Mouse (Mus musculus) heart, embryonic 11.5 days (tissue): Measurements from ENCODE around the gene Brap. TPM values are rescaled to one million over a fixed set of nuclear protein-coding genes. Genes with fewer than 3 reads are reported as not detected.

Experiments used
- ATAC-seq: fragments of 200-750 bp; cut with Nextera tagmentation; replicated peaks from 2 replicates; pipeline ENCODE4 v1.8.0; 2017; ENCODE audit warnings: moderate library complexity; ENCODE audit not compliant: insufficient number of reproducible peaks, low FRiP score, low TSS enrichment
- H3K27ac ChIP-seq: fragments of 300-500 bp; sonication (generic); 2 replicates; pipeline ENCODE4 v1.5.1; 2014; ENCODE audit warnings: mild to moderate bottlenecking, low read depth, low read length
- H3K27me3 ChIP-seq: fragments of 300-500 bp; sonication (generic); 2 replicates; pipeline ENCODE4 v1.6.1; 2014; ENCODE audit warnings: mild to moderate bottlenecking, low read length, mixed read lengths; ENCODE audit not compliant: control insufficient read depth, insufficient read depth
- H3K36me3 ChIP-seq: fragments of 300-500 bp; sonication (generic); 2 replicates; pipeline ENCODE4 v1.6.1; 2014; ENCODE audit warnings: mild to moderate bottlenecking, low read length, moderate library complexity, mixed read lengths; ENCODE audit not compliant: control insufficient read depth, insufficient read depth
- H3K4me1 ChIP-seq: fragments of 300-500 bp; sonication (generic); 2 replicates; pipeline ENCODE4 v1.6.1; 2014; ENCODE audit warnings: low read length; ENCODE audit not compliant: control insufficient read depth, insufficient read depth
- H3K4me2 ChIP-seq: fragments of 300-500 bp; sonication (generic); 2 replicates; pipeline ENCODE4 v1.6.1; 2014; ENCODE audit warnings: mild to moderate bottlenecking, moderate library complexity
- H3K4me3 ChIP-seq: fragments of 300-500 bp; sonication (generic); 2 replicates; pipeline ENCODE4 v1.5.1; 2014; ENCODE audit warnings: low read depth, low read length
- H3K9ac ChIP-seq: fragments of 300-500 bp; sonication (generic); 2 replicates; pipeline ENCODE4 v1.6.1; 2014; ENCODE audit warnings: mild to moderate bottlenecking, low read depth, low read length, moderate library complexity
- H3K9me3 ChIP-seq: fragments of 300-500 bp; sonication (generic); replicated peaks from 2 replicates; pipeline ENCODE4 v1.6.1; 2016; ENCODE audit warnings: low read length; ENCODE audit not compliant: control insufficient read depth
- WGBS: fragments of 180-500 bp; shearing (Covaris S2); extraction: QIAGEN DNeasy Blood & Tissue Kit; methylation state at CpG from one replicate; pipeline ENCODE4 v1.1.7; 2014; ENCODE audit not compliant: insufficient replicate concordance; 5-methylcytosine and 5-hydroxymethylcytosine counted together
- polyA plus RNA-seq: library from polyadenylated mRNA; unstranded; fragments of >200 nt; fragmentation: Nextera tagmentation; extraction: Ambion mirVana; gene quantifications from 2 replicates; pipeline ENCODE4 v1.2.1, GENCODE M21; 2014

Brap gene
- polyA plus RNA-seq, 1 experiment from 2014 or later, result 23.9 TPM

DNA sequence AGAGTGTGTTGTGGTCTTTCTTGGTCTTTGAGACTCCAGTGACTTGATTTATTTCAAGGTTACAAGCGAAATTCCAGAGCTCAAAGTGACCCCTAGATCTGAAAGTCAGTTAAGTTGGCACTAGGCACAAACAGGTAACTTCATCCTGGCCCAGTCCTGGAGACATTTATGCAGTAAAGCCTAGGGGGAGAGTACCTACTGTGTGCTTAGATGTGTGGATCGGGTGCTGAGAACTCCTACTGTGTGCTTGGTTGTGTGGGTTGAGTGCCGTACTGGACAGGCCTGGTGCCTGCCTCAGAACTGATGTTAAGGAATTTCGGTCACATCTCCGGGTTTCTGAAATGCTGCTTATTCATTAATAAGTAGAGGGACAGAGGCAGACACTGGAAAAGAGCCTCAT, 1.1 kb downstream of the Brap start:
- WGBS, result 85% methylated on average over 5 of the region's 5 CpGs
- Histone ChIP-seq H3K9me3 (no peaks in the 10 kb centered on the region), H3K4me1 (peaks cover 7% of the 10 kb centered on the region), H3K36me3 (no peaks in the 10 kb centered on the region; the same call in 1 of the 2 replicates), H3K27me3 (no peaks in the 10 kb centered on the region), H3K27ac (no peak overlapping the region), H3K4me3 (peak overlapping the region; percentile 90), H3K9ac (peak overlapping the region; percentile 87; the same call in 1 of the 2 replicates), H3K4me2 (peak overlapping the region; percentile 76)
- ATAC-seq, result no peak

GRCm38 (mm10) chr5:121663456-121663855, 3.1 kb downstream of the Brap start:
- Histone ChIP-seq H3K27ac (no peak overlapping the region), H3K9me3 (no peaks in the 10 kb centered on the region), H3K4me1 (peaks cover 7% of the 10 kb centered on the region), H3K36me3 (peaks cover under 1% of the 10 kb centered on the region), H3K4me2 (no peak overlapping the region), H3K4me3 (no peak overlapping the region), H3K27me3 (no peaks in the 10 kb centered on the region), H3K9ac (no peak overlapping the region)
- 80% methylated on average over 8 of the region's 8 CpGs for WGBS
- ATAC-seq, result no peak

- H3K27me3 ChIP-seq, result no peaks in the 10 kb centered on the region
- ATAC-seq, result no peak
- H3K27ac ChIP-seq, result no peak overlapping the region
- H3K9me3 ChIP-seq, result no peaks in the 10 kb centered on the region
- no peak overlapping the region for H3K4me2 ChIP-seq
- no peak overlapping the region for H3K4me3 ChIP-seq
- H3K4me1 ChIP-seq, result peaks cover 7% of the 10 kb centered on the region
- 85% methylated on average over 6 of the region's 6 CpGs for WGBS
- peaks cover 7% of the 10 kb centered on the region for H3K36me3 ChIP-seq
- no peak overlapping the region for H3K9ac ChIP-seq
Observed at GRCm38 (mm10) chr5:121664078-121664477, 3.7 kb downstream of the Brap start.

DNA sequence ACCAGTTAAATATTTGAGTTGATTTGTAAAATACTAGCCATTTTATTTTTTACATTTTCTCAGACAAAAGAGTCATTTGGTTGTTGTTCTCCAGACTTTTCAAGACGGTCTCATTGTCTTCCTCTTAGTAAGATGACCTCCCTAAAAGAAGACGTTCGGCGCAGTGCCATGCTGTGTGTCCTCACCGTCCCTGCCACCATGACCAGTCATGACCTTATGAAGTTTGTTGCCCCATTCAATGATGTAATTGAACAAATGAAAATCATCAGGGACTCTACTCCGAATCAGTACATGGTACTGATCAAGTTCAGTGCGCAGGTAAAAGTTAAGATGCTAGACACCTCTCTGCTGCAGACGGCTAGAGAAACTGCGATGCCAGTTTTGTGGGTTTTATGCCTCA, 4.6 kb downstream of the Brap start:
- Histone ChIP-seq H3K36me3 (peaks cover 10% of the 10 kb centered on the region), H3K4me3 (no peak overlapping the region), H3K9me3 (no peaks in the 10 kb centered on the region), H3K9ac (no peak overlapping the region), H3K27ac (no peak overlapping the region), H3K27me3 (no peaks in the 10 kb centered on the region), H3K4me1 (peaks cover 7% of the 10 kb centered on the region), H3K4me2 (no peak overlapping the region)
- 94% methylated on average over 9 of the region's 9 CpGs for WGBS
- ATAC-seq, result no peak

GRCm38 (mm10) chr5:121667067-121667466, 6.7 kb downstream of the Brap start:
- Histone ChIP-seq H3K4me3 (no peak overlapping the region), H3K4me2 (no peak overlapping the region), H3K36me3 (peaks cover 15% of the 10 kb centered on the region), H3K27me3 (no peaks in the 10 kb centered on the region), H3K27ac (no peak overlapping the region), H3K9ac (no peak overlapping the region), H3K4me1 (no peaks in the 10 kb centered on the region), H3K9me3 (no peaks in the 10 kb centered on the region)
- no peak for ATAC-seq
- WGBS, result 88% methylated on average over 4 of the region's 4 CpGs

- no peak for ATAC-seq
- H3K4me3 ChIP-seq, result no peak overlapping the region
- peaks cover 18% of the 10 kb centered on the region for H3K36me3 ChIP-seq
- WGBS, result 67% methylated on average over 6 of the region's 6 CpGs
- H3K27me3 ChIP-seq, result no peaks in the 10 kb centered on the region
- H3K9me3 ChIP-seq, result no peaks in the 10 kb centered on the region
- H3K4me2 ChIP-seq, result no peak overlapping the region
- no peak overlapping the region for H3K27ac ChIP-seq
- no peak overlapping the region for H3K9ac ChIP-seq
- no peaks in the 10 kb centered on the region for H3K4me1 ChIP-seq
Observed at GRCm38 (mm10) chr5:121668411-121668810, 8.0 kb downstream of the Brap start.

DNA sequence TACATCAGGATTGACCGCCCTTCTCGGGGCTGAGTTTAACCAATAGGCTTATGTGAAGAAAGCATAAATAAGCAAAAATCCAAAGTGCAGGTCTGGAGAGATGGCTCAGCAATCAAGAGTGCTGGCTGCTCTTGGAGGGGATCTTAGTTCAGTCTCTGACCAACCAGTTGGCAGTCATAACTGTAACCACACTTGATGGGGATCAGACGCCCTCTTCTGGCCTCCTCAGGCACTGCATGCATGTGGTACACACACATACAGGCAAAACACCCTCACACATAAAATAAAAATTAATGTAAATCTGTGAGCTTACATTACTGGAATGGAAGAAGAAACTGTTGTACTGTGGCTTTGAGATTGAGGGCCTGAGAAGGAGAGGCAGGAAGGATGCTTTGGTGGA, 10.0 kb downstream of the Brap start:
- no peak for ATAC-seq
- H3K9me3 ChIP-seq, result no peaks in the 10 kb centered on the region
- peaks cover 26% of the 10 kb centered on the region for H3K36me3 ChIP-seq
- H3K9ac ChIP-seq, result no peak overlapping the region
- no peak overlapping the region for H3K27ac ChIP-seq
- 81% methylated on average over 3 of the region's 3 CpGs for WGBS
- H3K4me1 ChIP-seq, result no peaks in the 10 kb centered on the region
- no peak overlapping the region for H3K4me3 ChIP-seq
- H3K27me3 ChIP-seq, result no peaks in the 10 kb centered on the region
- no peak overlapping the region for H3K4me2 ChIP-seq

DNA sequence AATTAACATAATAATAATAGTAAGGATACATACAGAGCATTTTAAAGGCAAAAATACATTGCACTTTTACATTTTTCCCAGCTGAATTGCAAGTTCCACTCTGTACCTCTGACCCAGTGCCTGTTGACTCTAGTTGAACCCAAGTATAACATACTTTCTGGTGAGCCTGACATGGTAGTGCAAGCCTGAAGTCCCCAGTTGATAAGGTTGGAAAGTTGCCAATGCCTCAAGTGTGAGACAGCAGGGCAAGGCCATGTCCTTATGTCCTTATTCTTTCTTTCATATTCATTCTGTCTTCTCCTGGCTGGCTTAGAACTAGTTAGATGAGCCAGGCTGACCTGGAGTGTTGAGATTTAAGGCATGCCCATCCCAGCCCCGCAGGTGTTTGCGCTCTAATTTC, 21.9 kb downstream of the Brap start:
- no peak overlapping the region for H3K9ac ChIP-seq
- peaks cover 40% of the 10 kb centered on the region for H3K36me3 ChIP-seq
- no peak overlapping the region for H3K4me3 ChIP-seq
- H3K27ac ChIP-seq, result no peak overlapping the region
- H3K27me3 ChIP-seq, result no peaks in the 10 kb centered on the region
- no peak overlapping the region for H3K4me2 ChIP-seq
- peaks cover 13% of the 10 kb centered on the region for H3K4me1 ChIP-seq
- ATAC-seq, result no peak
- no peaks in the 10 kb centered on the region for H3K9me3 ChIP-seq
- WGBS, result 97% methylated on average over 2 of the region's 2 CpGs

- ATAC-seq, result no peak
- no peak overlapping the region for H3K4me3 ChIP-seq
- no peak overlapping the region for H3K27ac ChIP-seq
- no peak overlapping the region for H3K9ac ChIP-seq
- WGBS, result 73% methylated on average over 6 of the region's 6 CpGs
- H3K27me3 ChIP-seq, result no peaks in the 10 kb centered on the region
- H3K36me3 ChIP-seq, result peaks cover 22% of the 10 kb centered on the region
- H3K4me2 ChIP-seq, result no peak overlapping the region
- no peaks in the 10 kb centered on the region for H3K9me3 ChIP-seq
- H3K4me1 ChIP-seq, result peaks cover 13% of the 10 kb centered on the region
Observed at GRCm38 (mm10) chr5:121685495-121685894, 25.1 kb downstream of the Brap start.
